Mouse (Mus musculus) spleen, adult 2 months (tissue): ENCODE measurements around the gene Catsper4. TPM values are rescaled to one million over a fixed set of nuclear protein-coding genes. Genes with fewer than 3 reads are reported as not detected.

Experiments
- DNase-seq, 2 experiments: peaks; one replicate each; pipeline versions ENCODE4 v3.0.0 to v3.0.0-alpha.2; 2012 to 2021; ENCODE audit warnings: low spot score in 2 of 2, low read depth in 1 of 2
- H3K27ac ChIP-seq: fragments of 200-500 bp; 2 replicates; pipeline ENCODE4 v1.5.1; 2012; ENCODE audit warnings: low read length, inconsistent platforms; ENCODE audit not compliant: insufficient read depth
- H3K27me3 ChIP-seq: fragments of 200-500 bp; 2 replicates; pipeline ENCODE4 v1.6.1; 2012; ENCODE audit warnings: mild to moderate bottlenecking, moderate library complexity, low read length, inconsistent platforms; ENCODE audit not compliant: control insufficient read depth, insufficient read depth
- H3K36me3 ChIP-seq: fragments of 200-500 bp; 2 replicates; pipeline ENCODE4 v1.6.1; 2012; ENCODE audit warnings: mild to moderate bottlenecking, low read length, inconsistent platforms; ENCODE audit not compliant: control insufficient read depth, insufficient read depth
- H3K4me1 ChIP-seq: fragments of 200-500 bp; 2 replicates; pipeline ENCODE4 v1.6.1; 2011; ENCODE audit warnings: inconsistent platforms; ENCODE audit not compliant: control insufficient read depth, insufficient read depth, insufficient read length
- H3K4me3 ChIP-seq: fragments of 200-500 bp; 2 replicates; pipeline ENCODE4 v1.5.1; 2011; ENCODE audit warnings: mild to moderate bottlenecking, inconsistent platforms; ENCODE audit not compliant: insufficient read depth, insufficient read length; ENCODE audit errors: extremely low read depth
- CTCF ChIP-seq: fragments of 200-500 bp; IDR thresholded peaks from 2 replicates; pipeline ENCODE4 v1.5.1; 2011; ENCODE audit warnings: mild to moderate bottlenecking, inconsistent platforms; ENCODE audit not compliant: insufficient read depth, insufficient read length, insufficient replicate concordance; ENCODE audit errors: extremely low read depth
- POLR2A ChIP-seq: fragments of 200-500 bp; IDR thresholded peaks from 2 replicates; pipeline ENCODE4 v1.6.1; 2011; ENCODE audit warnings: low read depth, low read length, inconsistent platforms
- WGBS: fragments of 180-500 bp; shearing (Covaris S2); methylation state at CpG from one replicate; pipeline ENCODE4 v1.1.7; 2018; 5-methylcytosine and 5-hydroxymethylcytosine counted together
- polyA plus RNA-seq: library from polyadenylated mRNA; depleted of rRNA; stranded (reverse); fragments of >200 nt; gene quantifications from 2 replicates; pipeline ENCODE4 v1.2.3, GENCODE M21; 2012

Gene Catsper4
- polyA plus RNA-seq, 1 experiment, result not detected

GRCm38 (mm10) chr4:134206488-134207053 lies 20.6 kb downstream of the Catsper4 start:
- Histone ChIP-seq H3K36me3 (no peaks in the 10 kb centered on the region), H3K27ac (no peak overlapping the region), H3K4me1 (no peaks in the 10 kb centered on the region), H3K4me3 (no peak overlapping the region), H3K27me3 (no peaks in the 10 kb centered on the region)
- TF ChIP-seq POLR2A (no peak), CTCF (no peak)
- DNase-seq, result no peak
- WGBS, result 39% methylated on average over 6 of the region's 6 CpGs

- no peak overlapping the region for H3K4me3 ChIP-seq
- TF ChIP-seq POLR2A (no peak), CTCF (no peak)
- no peaks in the 10 kb centered on the region for H3K36me3 ChIP-seq
- no peak overlapping the region for H3K27ac ChIP-seq
- no peaks in the 10 kb centered on the region for H3K4me1 ChIP-seq
- no peaks in the 10 kb centered on the region for H3K27me3 ChIP-seq
- 65% methylated on average over 17 of the region's 17 CpGs for WGBS
- DNase-seq, result no peak
Measured at GRCm38 (mm10) chr4:134203340-134203896, 23.8 kb downstream of the Catsper4 start.

DNA sequence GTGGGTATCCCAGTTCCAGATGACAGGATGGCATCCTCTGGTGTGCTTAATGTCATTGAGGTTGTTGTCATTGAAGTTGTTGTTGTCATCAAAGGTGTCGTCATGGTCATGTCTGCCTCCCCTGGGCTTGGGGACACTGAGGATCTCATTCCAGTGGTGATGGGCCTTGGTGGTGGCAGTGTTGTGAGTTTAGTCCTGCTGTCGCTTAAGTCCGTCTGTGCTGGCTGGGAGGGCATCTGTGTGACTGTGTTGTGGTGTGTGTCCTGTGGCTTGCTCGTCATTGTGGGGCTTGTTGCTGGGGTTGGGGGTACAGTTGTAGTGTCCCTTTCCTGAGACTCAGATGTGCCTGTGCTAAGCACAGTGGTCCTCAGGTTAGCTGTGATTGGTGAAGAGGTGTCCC lies 24.3 kb downstream of the Catsper4 start, which contains the start of gene Gm7534:
Gene Gm7534 (minus strand): TSS at position 101 of the 400 bp plus-strand sequence.
- TF ChIP-seq CTCF (no peak), POLR2A (no peak)
- Histone ChIP-seq H3K4me1 (no peaks in the 10 kb centered on the region), H3K36me3 (no peaks in the 10 kb centered on the region), H3K27me3 (no peaks in the 10 kb centered on the region), H3K4me3 (no peak within 1 kb of the TSS), H3K27ac (no peak within 1 kb of the TSS)
- DNase-seq, result no peak
- WGBS, result 96% methylated on average over 4 of the region's 4 CpGs

DNA sequence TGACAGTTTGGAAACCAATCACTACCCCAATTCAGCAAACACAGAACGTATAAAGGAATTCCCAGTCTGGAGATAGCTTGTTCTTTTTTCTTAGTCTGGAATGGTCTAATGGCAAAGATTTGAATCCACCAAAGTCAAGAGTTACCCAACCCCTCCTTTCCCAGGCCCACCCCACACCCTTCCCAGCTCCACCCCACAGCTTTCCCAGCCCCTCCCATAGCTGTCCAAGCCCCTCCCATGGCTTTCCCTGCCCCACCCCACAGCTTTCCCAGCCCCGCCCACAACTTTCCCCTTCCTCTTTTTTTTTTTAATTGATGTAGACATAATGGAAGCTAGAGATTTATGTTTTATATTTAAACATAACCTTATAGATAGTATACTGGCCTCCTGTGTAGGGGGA lies 27.8 kb downstream of the Catsper4 start:
- TF ChIP-seq POLR2A (no peak), CTCF (no peak)
- 83% methylated on average over 2 of the region's 2 CpGs for WGBS

DNA sequence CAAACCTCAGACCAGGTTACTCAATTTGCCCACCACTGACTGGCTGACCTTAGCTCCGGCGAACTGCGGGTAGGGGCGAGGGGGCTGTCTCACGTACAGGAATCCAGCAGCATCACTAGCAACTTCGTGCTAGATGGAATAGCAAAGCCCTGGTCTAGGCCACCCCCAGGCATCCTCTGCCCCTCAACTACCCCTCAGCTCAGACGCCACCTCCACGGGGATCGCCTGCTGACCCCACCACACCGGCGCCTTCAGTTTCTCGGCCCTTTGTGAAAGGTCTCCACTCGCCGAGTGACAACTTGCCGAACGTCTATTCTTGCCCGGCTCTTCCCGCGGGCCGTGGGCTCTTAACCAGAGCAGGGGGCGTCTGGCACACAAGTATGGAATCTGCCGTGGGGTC lies 40.9 kb downstream of the Catsper4 start:
- DNase-seq, result no peak
- Histone ChIP-seq H3K4me1 (peaks cover 4% of the 10 kb centered on the region; the same call in 1 of the 2 replicates), H3K4me3 (peak overlapping the region; percentile 82), H3K27me3 (no peaks in the 10 kb centered on the region), H3K27ac (peak overlapping the region; percentile 65; the same call in 1 of the 2 replicates), H3K36me3 (no peaks in the 10 kb centered on the region)
- 3% methylated on average over 22 of the region's 22 CpGs for WGBS
- TF ChIP-seq POLR2A (no peak), CTCF (no peak)

More for the DNA sequence above, 27.8 kb downstream of the Catsper4 start:
- Histone ChIP-seq H3K27me3 (no peaks in the 10 kb centered on the region), H3K27ac (no peak overlapping the region), H3K4me1 (no peaks in the 10 kb centered on the region), H3K36me3 (no peaks in the 10 kb centered on the region), H3K4me3 (no peak overlapping the region)
- no peak for DNase-seq

DNA sequence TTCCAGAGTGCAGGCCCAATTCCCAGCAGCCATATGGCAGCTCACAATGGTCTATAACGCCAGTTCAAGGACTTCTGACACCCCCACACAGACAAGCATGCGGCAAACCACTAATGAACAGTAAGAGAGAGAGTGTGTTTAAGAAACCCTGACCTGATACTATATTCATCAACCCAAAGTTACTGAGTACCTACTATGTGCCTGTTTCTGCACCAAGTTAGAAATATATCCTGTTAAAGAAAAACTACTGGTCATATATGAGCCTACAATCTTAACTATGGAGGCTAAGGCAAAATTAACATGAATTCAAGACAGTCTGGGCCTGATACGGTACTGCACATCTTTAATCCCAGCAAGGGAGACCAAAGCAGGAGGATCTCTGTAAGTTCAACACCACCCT lies 41.6 kb downstream of the Catsper4 start:
- 95% methylated on average over 3 of the region's 3 CpGs for WGBS
- Histone ChIP-seq H3K36me3 (no peaks in the 10 kb centered on the region; the same call in 1 of the 2 replicates), H3K4me3 (no peak overlapping the region), H3K27ac (no peak overlapping the region), H3K4me1 (peaks cover 4% of the 10 kb centered on the region; the same call in 1 of the 2 replicates), H3K27me3 (no peaks in the 10 kb centered on the region)
- DNase-seq, result no peak
- no peak for TF ChIP-seq POLR2A

GRCm38 (mm10) chr4:134183711-134184110 lies 43.5 kb downstream of the Catsper4 start:
- WGBS, result 84% methylated on average over 3 of the region's 3 CpGs
- Histone ChIP-seq H3K27ac (no peak overlapping the region), H3K4me1 (peaks cover 4% of the 10 kb centered on the region; the same call in 1 of the 2 replicates), H3K27me3 (no peaks in the 10 kb centered on the region), H3K4me3 (no peak overlapping the region), H3K36me3 (no peaks in the 10 kb centered on the region; the same call in 1 of the 2 replicates)
- TF ChIP-seq CTCF, result no peak
- TF ChIP-seq POLR2A, result no peak
- DNase-seq, result no peak
